Mouse (Mus musculus) embryonic fibroblast, embryonic 13.5 days (primary cell): Measurements from ENCODE around the gene Sytl2. TPM values are rescaled to one million over a fixed set of nuclear protein-coding genes. Genes with fewer than 3 reads are reported as not detected.
A peak's percentile ranks its signal among the peaks of the same experiment; 100 is the strongest.

Experiments
- H3K27ac ChIP-seq: 2 replicates; pipeline ENCODE4 v1.5.1; 2012; ENCODE audit warnings: low read length, control low read depth, inconsistent platforms; ENCODE audit not compliant: insufficient read depth
- H3K4me1 ChIP-seq: 2 replicates; pipeline ENCODE4 v1.6.1; 2011; ENCODE audit warnings: low read length; ENCODE audit not compliant: control insufficient read depth, insufficient read depth
- H3K4me3 ChIP-seq: 2 replicates; pipeline ENCODE4 v1.5.1; 2011; ENCODE audit warnings: mild to moderate bottlenecking, control low read depth, low read length; ENCODE audit not compliant: insufficient read depth
- CTCF ChIP-seq: IDR thresholded peaks from 2 replicates; pipeline ENCODE4 v1.5.1; 2011; ENCODE audit warnings: mild to moderate bottlenecking, control low read depth, low read length, moderate library complexity, borderline replicate concordance; ENCODE audit not compliant: insufficient read depth
- POLR2A ChIP-seq: IDR thresholded peaks from 2 replicates; pipeline ENCODE4 v1.6.1; 2011; ENCODE audit warnings: low read depth, mild to moderate bottlenecking, control low read depth, low read length, moderate library complexity
- polyA plus RNA-seq: library from polyadenylated mRNA; stranded (reverse); fragments of >200 nt; gene quantifications from 2 replicates; pipeline ENCODE4 v1.2.4, GENCODE M21; 2011; ENCODE audit warnings: low read depth; ENCODE audit not compliant: missing spikeins, insufficient read length

Gene Sytl2
- polyA plus RNA-seq, 1 experiment = 31.1 TPM

GRCm38 (mm10) chr7:90308003-90308402 is 6.0 kb downstream of the Sytl2 start:
- peaks cover 18% of the 10 kb centered on the region for H3K4me1 ChIP-seq
- H3K27ac ChIP-seq = peak overlapping the region; percentile 77
- TF ChIP-seq CTCF (no peak), POLR2A (no peak)
- no peak overlapping the region for H3K4me3 ChIP-seq

GRCm38 (mm10) chr7:90312151-90312883 is 10.3 kb downstream of the Sytl2 start:
- TF ChIP-seq POLR2A = no peak
- H3K4me1 ChIP-seq = peaks cover 15% of the 10 kb centered on the region
- no peak overlapping the region for H3K27ac ChIP-seq
- no peak overlapping the region for H3K4me3 ChIP-seq

GRCm38 (mm10) chr7:90313421-90313820 is 11.4 kb downstream of the Sytl2 start:
- TF ChIP-seq CTCF (no peak), POLR2A (no peak)
- H3K27ac ChIP-seq = no peak overlapping the region
- no peak overlapping the region for H3K4me3 ChIP-seq
- H3K4me1 ChIP-seq = 0 out of 2 replicates have a peak, but pooled peaks cover 5% of the 10 kb centered on the region

GRCm38 (mm10) chr7:90316823-90317222 is 14.8 kb downstream of the Sytl2 start:
- Histone ChIP-seq H3K4me1 (peaks cover 8% of the 10 kb centered on the region), H3K4me3 (no peak overlapping the region), H3K27ac (no peak overlapping the region)
- TF ChIP-seq CTCF (no peak), POLR2A (no peak)

- TF ChIP-seq POLR2A = no peak
- TF ChIP-seq CTCF = no peak
- Histone ChIP-seq H3K4me1 (peaks cover 4% of the 10 kb centered on the region), H3K4me3 (no peak overlapping the region)
Measured at GRCm38 (mm10) chr7:90319446-90319845, 17.4 kb downstream of the Sytl2 start.

GRCm38 (mm10) chr7:90320124-90320523 is 18.1 kb downstream of the Sytl2 start:
- Histone ChIP-seq H3K4me1 (peaks cover 4% of the 10 kb centered on the region), H3K27ac (peak overlapping the region; percentile 50), H3K4me3 (no peak overlapping the region)
- TF ChIP-seq CTCF = no peak
- no peak for TF ChIP-seq POLR2A

More at GRCm38 (mm10) chr7:90319446-90319845, 17.4 kb downstream of the Sytl2 start:
- H3K27ac ChIP-seq = peak overlapping the region; percentile 31; the same call in 1 of the 2 replicates

- Histone ChIP-seq H3K27ac (no peak overlapping the region), H3K4me3 (no peak overlapping the region), H3K4me1 (peaks cover 2% of the 10 kb centered on the region)
- no peak for TF ChIP-seq CTCF
- no peak for TF ChIP-seq POLR2A
Measured at GRCm38 (mm10) chr7:90325166-90325565, 23.1 kb downstream of the Sytl2 start.

- Histone ChIP-seq H3K4me3 (no peak overlapping the region), H3K4me1 (peaks cover 2% of the 10 kb centered on the region), H3K27ac (no peak overlapping the region)
- TF ChIP-seq POLR2A (no peak), CTCF (no peak)
Measured at GRCm38 (mm10) chr7:90330200-90330599, 28.1 kb downstream of the Sytl2 start.

- Histone ChIP-seq H3K27ac (no peak overlapping the region), H3K4me1 (peaks cover 12% of the 10 kb centered on the region), H3K4me3 (no peak overlapping the region)
- TF ChIP-seq CTCF = no peak
- no peak for TF ChIP-seq POLR2A
Measured at GRCm38 (mm10) chr7:90332483-90333065, 30.5 kb downstream of the Sytl2 start.

- TF ChIP-seq CTCF (no peak), POLR2A (no peak)
Measured at GRCm38 (mm10) chr7:90334362-90334761, 32.3 kb downstream of the Sytl2 start.

More at GRCm38 (mm10) chr7:90334362-90334761, 32.3 kb downstream of the Sytl2 start:
- Histone ChIP-seq H3K4me1 (peaks cover 12% of the 10 kb centered on the region), H3K27ac (no peak overlapping the region), H3K4me3 (no peak overlapping the region)
